Mouse (Mus musculus) gastrocnemius, adult 18-20 months (tissue): Measurements from ENCODE around the gene Dcps. TPM values are rescaled to one million over a fixed set of nuclear protein-coding genes. Genes with fewer than 3 reads are reported as not detected.
"Not testable (repeated sequence)": the region's sequence is repeated elsewhere in the genome, so short reads cannot be mapped to it uniquely, and the experiment has no call there.

Experiments
- DNase-seq: peaks from one replicate; pipeline ENCODE4 v3.0.0; 2021; ENCODE audit warnings: low spot score
- total RNA-seq, 2 experiments: library from RNA; stranded (reverse); gene quantifications; 2 replicates each; pipeline ENCODE4 v1.2.3; 2021

The Dcps gene
- total RNA-seq, 2 experiments from 2014 or later, result 7.5 to 10.0 TPM

GRCm38 (mm10) chr9:35182832-35183231 lies 7.0 kb upstream of the Dcps start:
- no peak for DNase-seq

GRCm38 (mm10) chr9:35176124-35176659 lies 331 bp upstream of the Dcps start:
- DNase-seq, result no peak

- no peak for DNase-seq
Measured at GRCm38 (mm10) chr9:35173331-35173730, 2.5 kb downstream of the Dcps start.

DNA sequence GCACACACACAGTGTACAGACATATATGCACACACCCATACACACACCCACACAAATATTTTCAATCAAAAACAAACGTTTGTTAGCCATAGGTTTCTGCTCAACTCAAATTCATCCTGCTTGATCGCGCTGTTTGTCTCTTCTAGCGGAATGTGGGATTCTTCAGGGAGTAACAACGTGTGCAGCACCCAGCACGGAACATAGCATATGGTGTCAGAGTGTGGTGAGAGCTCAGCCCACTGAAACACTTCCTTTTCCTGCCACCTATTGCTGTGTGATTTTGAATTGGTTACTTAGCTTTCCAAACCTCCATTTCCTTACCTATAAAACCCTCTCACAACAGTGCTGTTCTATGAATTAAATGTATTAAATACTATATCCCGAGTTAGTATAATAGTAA lies 5.8 kb downstream of the Dcps start:
- DNase-seq, result no peak

DNA sequence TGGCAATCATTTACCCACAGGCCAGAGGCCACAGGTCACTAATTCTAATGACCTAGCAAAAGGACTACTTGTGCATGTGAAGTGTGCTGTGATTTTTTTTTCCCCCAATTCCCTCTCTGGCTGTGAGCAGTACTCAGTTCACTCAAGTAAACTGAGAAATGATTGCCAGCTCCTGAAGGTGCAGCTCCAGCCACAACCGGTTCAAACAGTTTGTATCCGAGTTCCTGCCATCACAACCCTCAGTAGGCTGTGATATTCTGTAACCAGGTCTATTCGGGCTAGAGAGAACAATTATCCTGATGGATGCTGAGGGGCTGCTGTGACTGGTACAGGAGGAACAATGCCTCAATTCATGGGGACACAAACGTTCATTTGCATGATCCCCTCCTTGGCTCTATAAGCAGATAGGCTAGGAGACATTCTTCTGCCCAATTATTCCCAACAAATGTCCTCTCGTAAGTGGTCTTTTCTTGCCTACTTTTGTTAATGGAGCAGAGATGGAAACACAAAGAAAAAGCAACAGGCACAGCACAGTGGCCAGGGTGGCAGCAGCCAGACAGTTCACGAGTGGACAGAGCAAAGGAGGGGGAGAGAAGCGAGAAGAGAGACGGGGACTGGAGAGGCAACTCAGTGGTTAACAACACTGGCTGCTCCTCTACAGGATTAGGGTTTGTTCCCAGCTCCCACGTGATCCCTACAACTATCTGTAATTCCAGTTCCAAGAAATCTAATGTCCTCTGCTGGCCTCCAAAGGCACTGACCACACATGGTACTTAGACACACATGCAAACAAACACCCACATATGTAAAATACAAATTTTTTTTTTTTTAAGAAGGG lies 8.8 kb downstream of the Dcps start:
- no peak for DNase-seq

GRCm38 (mm10) chr9:35166144-35166797 lies 9.6 kb downstream of the Dcps start:
- DNase-seq, result no peak

DNA sequence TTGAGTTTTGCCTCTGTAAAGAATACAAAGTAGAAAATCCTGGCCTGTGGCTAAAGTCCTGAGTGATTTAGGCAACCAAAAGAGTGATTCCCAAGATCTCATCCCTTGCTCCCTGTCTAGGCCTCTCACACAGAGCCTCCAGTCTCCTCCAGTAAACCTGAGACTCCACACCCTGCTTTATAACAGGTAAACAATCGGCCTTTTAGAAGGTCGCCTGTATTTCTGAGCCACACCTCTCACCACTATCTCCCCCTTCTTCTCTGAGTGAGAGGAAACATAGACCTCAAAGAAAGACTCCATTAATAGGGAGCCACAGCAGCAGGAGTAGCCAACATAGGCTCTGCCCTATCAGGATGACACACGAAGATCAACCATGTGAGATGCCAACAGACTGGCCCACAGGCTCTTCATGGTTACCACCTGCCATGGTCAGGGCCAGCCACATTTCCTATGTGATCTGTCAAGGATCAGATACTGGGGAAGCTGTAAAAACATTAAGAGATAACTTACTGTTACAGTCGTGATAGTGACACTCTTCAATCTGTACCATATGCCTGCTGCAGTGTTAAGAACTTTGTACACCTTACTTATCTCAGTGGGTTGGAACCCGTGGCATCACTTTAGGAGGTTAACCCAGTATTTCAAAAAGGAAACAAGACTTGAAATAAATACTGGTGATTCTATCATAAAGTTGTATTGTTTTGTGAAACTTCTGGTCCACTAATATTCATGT lies 11.6 kb downstream of the Dcps start:
- DNase-seq, result no peak

DNA sequence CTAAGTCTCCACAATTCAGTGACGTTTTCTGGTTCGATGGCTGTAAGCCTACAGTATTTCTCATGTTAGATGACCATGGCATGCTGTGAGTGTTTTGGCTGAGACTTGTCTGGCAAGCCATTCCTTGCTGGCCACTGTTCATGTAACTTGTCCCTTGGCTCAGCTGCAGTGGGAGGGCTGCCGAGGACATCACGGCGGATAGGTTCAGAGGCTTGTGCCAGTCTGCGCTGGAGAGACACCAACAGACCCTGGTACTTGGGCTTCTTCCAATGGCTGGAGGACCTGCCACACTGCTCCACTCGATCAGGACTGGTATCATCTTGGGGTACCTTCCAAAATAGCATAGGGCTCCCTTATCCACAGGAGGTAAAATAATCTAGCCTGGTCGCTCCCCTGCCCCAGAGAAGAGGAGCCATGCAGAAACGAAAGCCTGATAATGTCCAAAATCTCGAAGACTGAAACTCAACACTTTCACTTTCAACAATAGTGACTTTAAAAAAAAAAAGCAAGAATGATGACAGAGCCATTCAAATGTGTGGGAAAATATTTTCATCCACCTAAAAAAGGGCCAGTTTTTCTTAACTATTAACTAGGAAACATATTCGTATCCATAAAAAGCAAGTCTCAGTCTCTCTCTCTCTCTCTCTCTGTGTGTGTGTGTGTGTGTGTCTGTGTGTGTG lies 12.7 kb downstream of the Dcps start:
- peak; percentile 91 for DNase-seq

DNA sequence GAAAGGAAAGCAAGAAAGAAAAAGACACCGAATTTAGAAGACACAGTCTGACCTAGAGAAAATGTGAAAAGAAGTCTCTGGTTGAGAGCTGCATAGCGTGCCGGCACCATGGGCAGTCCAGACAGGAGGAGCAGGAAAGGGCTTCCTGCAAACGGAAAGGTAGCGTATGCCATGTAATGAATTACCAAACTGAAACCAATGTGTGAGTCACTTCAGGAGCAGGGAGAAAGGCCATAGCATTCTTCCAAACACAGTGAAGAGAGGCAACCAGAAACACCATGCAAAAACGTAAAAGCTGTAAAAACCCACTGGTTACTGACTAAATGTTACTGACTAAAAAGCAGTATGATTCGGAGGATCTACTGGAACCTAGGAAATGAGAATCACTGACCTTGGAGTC lies 14.1 kb downstream of the Dcps start:
- no peak for DNase-seq

GRCm38 (mm10) chr9:35160662-35161061 lies 15.2 kb downstream of the Dcps start:
- DNase-seq, result no peak

GRCm38 (mm10) chr9:35158477-35158876 lies 17.4 kb downstream of the Dcps start:
- no peak for DNase-seq

GRCm38 (mm10) chr9:35156862-35157261 lies 19.0 kb downstream of the Dcps start:
- DNase-seq, result no peak

GRCm38 (mm10) chr9:35156002-35156710 lies 19.7 kb downstream of the Dcps start:
- DNase-seq, result peak; percentile 63

DNA sequence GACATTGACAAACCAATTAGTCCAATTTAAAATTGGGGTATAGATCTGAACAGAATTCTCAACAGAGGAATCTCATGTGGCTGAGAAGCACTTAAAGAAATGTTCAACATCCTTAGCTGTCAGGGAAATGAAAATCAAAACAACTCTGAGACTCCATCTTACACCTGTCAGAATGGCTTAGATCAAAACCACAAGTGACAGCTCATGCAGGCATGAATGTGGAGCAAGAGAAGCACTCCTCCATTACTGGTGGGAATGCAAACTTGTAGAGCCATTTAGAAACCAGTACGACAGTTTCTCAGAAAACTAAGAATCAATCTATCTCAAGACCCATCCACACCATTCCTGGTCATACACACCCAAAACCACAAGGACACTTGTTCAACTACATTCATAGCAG lies 22.9 kb downstream of the Dcps start:
- no peak for DNase-seq

DNA sequence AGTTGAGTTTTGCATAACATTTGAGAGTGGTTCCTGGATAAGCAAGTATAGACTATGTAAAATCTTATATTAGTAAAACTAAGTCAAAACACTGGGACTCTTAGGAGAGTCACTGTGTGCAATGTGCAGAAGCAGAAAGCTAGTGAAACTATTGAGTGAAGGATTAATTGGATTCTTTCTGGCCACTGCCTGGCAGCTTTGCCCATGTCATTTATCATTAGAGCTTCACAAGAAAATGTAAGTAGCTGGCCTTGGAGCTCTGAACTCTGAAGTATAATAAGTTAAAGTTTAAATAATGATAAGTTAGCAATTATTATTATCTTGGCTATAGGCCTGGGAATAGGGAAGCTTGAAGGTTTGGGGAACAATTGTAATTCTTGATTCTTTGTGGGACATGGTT lies 27.0 kb downstream of the Dcps start:
- DNase-seq, result not testable (repeated sequence)

DNA sequence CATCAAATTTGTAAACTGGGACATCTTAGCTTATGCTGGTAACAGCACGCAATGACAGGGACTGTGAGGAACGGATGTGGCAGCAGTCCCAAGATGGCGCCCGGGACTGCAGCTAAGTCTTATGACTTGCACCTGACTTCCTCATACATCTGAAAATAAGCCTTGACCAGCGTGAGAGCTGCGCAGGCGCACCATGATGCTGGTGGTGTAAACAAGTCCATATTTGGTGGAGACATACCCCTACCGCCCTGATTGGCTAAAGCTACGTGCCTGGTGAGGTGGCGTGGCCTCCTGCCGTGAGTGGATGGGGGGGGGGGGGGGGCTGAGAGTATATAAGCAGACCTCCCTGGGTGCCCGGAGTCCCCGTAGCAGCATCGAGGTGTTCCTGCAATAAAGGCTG lies 28.6 kb downstream of the Dcps start:
- not testable (repeated sequence) for DNase-seq

- DNase-seq, result no peak
Measured at GRCm38 (mm10) chr9:35145829-35146228, 30.0 kb downstream of the Dcps start.

DNA sequence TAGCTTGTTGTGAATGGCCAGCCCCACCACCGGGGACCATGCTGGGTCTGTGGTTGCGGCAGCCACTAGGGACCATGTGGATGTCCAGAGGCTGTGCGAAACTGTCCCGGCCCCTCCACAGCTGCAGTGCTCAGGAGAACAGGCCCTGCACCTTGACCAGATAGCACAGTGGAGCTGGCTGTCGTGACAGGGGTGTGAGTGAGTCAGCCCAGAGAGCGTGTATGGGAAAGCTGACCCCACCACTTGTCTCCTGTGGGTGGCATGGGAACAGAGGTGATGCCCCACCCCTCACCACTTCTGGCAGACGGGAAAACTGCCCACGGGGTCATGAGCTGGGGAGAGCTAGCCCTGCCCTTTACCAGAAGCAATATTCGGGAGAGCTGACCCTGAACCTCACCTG lies 30.7 kb downstream of the Dcps start:
- no peak for DNase-seq

DNA sequence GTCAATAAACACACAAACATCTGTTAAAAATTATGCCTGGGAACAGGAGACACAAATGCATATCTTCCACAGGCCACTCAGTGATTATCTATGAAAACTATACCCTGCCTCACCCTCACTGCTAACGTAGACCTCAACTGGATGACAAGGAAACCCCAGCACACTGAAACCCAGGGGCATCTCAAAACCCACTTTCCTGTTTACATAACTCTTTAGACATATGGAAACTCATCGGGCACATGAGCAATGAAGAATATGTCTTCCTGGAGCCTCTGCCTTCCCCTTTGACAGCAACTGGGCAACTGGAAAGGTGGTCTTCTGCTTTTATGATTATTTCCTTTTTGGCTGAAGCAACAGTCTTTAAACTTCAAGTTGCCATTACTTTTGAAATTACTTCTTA lies 33.6 kb downstream of the Dcps start:
- no peak for DNase-seq

- DNase-seq, result no peak
Measured at GRCm38 (mm10) chr9:35139231-35139744, 36.6 kb downstream of the Dcps start.

DNA sequence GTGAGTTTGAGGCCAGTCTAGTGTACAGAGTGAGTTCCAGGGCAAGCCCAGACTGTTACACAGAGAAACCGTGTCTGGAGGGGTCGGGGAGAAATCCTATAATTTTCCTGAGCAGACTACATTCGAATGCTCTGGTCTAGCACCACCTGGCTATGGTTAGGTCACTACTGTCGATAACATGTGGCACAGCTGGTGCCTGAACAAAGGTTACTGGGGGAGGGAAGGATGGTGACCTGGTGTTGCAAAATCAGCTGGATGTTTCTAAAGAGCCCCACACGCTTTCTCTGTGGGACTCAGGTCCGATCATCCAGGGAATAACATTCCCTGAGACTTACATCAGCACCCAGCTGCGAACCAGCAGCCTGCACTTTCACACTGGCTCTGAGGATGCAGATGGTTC lies 37.8 kb downstream of the Dcps start:
- no peak for DNase-seq
